Mouse (Mus musculus): ENCODE measurements around the gene Smug1. TPM values are rescaled to one million over a fixed set of nuclear protein-coding genes. Genes with fewer than 3 reads are reported as not detected.
A peak's percentile ranks its signal among the peaks of the same experiment; 100 is the strongest.

Smug1 gene
- polyA plus RNA-seq, 2 experiments: 3.8 to 4.4 TPM

DNA sequence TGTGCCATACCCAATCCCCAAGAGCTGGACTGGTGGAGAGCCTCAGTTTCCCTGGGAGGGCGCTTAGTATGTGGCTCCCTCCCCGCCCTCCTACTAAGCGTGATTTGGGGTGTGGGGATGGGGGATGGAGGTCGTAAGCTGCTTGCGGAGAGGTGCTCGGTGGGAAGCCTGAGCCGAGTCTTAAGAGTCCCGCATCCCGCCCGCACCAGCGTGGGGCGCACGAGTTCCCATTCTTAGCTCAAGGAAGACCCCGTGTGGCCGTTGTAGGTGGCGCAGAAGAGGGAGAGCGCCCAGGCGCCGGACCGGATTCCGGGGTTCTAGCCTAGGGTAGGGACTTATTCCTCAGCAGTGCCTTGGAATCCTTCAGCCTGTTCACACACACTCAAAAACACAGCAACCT lies 16.2 kb upstream of the Smug1 start:
- ATAC-seq (ENCODE audit: insufficient read depth) (no peak; the same call in 1 of the 2 replicates), DNase-seq (ENCODE audit: low read depth in 3 of 3, low spot score in 3 of 3) (peak in 2 of 3 experiments; percentile 36 to 50)
- Histone ChIP-seq H3K9ac (replicated peaks) (no peak overlapping the region), H3K4me2 (ENCODE audit: low read depth) (peak overlapping the region; percentile 59), H3K36me3 (replicated peaks; ENCODE audit: control insufficient read depth, insufficient read depth, low read depth) (no peaks in the 10 kb centered on the region), H3K27ac (no peak overlapping the region), H3K9me3 (ENCODE audit: control insufficient read depth, low read length) (no peaks in the 10 kb centered on the region), H3K4me3 (ENCODE audit: insufficient read depth in 1 of 2, low read depth in 2 of 2, low read length in 2 of 2) (peak overlapping the region in 1 of 2 experiments; percentile 14; a peak in 1 of 4 replicates), H3K27me3 (ENCODE audit: control insufficient read depth, insufficient read depth, low read length) (peaks cover 49% of the 10 kb centered on the region), H3K4me1 (replicated peaks; ENCODE audit: control insufficient read depth in 2 of 2, insufficient read depth in 2 of 2, low read length in 1 of 2) (peaks cover 0 to 7% of the 10 kb centered on the region in 2 experiments; a peak in 2 of 4 replicates)
- TF ChIP-seq EP300 (IDR thresholded peaks at IDR 0.05; ENCODE audit: low read depth): no peak
- peak; percentile 82 for TF ChIP-seq CTCF (IDR thresholded peaks at IDR 0.05; ENCODE audit: low read depth)
- WGBS (ENCODE audit: insufficient replicate concordance): 2% methylated on average over 21 of the region's 21 CpGs

DNA sequence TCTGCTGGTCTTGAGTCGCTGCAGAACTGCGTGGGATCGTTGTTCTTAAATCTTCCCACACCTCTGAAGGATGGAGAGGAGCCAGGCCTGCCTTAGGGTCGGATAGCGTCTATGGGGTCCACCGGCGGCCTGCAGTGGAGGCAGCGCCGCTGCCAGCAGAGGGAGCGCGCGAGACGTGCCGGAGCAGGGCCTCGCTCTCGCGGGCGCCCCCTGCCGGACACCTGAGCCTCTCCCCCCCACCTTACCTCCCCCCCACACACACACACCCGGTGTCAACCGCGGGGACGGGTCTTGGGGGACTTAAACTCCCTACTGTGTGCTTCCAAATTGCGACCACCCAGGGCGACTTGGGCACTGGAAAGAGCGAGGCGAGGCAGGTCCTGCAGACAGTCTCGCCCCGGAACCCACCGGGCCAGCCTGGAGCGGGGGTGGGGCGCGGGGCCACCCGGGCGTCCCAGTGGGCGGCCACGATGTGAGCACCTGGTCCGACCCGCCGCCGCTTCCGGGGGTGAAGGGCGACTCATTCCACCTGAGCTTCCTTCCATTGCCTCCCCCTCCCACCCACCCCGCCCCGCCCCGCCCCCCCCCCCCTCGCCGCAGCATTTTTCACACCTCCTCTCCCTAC lies 15.4 kb upstream of the Smug1 start:
- H3K4me1 ChIP-seq (replicated peaks; ENCODE audit: control insufficient read depth in 2 of 2, insufficient read depth in 2 of 2, low read length in 1 of 2): peaks cover 0 to 7% of the 10 kb centered on the region in 2 experiments; a peak in 2 of 4 replicates
- H3K27ac ChIP-seq: no peak overlapping the region
- no peak for TF ChIP-seq EP300 (IDR thresholded peaks at IDR 0.05; ENCODE audit: low read depth)
- TF ChIP-seq CTCF (IDR thresholded peaks at IDR 0.05; ENCODE audit: low read depth): peak; percentile 99
- peak; percentile 58 for ATAC-seq (ENCODE audit: insufficient read depth)
- H3K4me2 ChIP-seq (ENCODE audit: low read depth): peak overlapping the region; percentile 59
- peak; percentile 39 to 50 (median 48) for DNase-seq (ENCODE audit: low read depth in 3 of 3, low spot score in 3 of 3)
- WGBS (ENCODE audit: insufficient replicate concordance): 1% methylated on average over 41 of the region's 48 CpGs
- H3K9me3 ChIP-seq (ENCODE audit: control insufficient read depth, low read length): no peaks in the 10 kb centered on the region
- no peak overlapping the region for H3K9ac ChIP-seq (replicated peaks)
- peak overlapping the region; percentile 17 to 38 for H3K4me3 ChIP-seq (ENCODE audit: insufficient read depth in 1 of 2, low read depth in 2 of 2, low read length in 2 of 2)
- H3K36me3 ChIP-seq (replicated peaks; ENCODE audit: control insufficient read depth, insufficient read depth, low read depth): no peaks in the 10 kb centered on the region
- peaks cover 53% of the 10 kb centered on the region for H3K27me3 ChIP-seq (ENCODE audit: control insufficient read depth, insufficient read depth, low read length)

DNA sequence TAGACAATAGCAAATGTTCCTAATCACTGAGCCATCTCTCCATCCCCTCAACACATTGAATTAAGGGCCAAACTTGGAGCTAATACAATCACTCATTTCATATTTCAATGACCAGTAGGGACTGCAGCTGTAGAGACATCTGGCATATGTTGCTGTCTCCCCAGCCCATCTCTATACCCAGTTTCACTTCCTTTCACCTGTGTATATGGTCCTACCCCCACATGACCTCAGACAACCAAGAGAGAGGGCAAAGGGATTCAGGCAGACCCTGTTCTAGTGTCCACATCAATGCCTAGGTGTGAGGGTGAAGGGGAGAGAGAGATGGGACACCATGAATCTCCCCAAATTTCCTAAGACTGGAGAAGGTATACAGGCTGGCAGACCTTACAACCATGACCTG lies 13.5 kb upstream of the Smug1 start:
- DNase-seq (ENCODE audit: low read depth in 3 of 3, low spot score in 3 of 3) (no peak), ATAC-seq (ENCODE audit: insufficient read depth) (no peak)
- Histone ChIP-seq H3K27me3 (ENCODE audit: control insufficient read depth, insufficient read depth, low read length) (peaks cover 64% of the 10 kb centered on the region), H3K36me3 (replicated peaks; ENCODE audit: control insufficient read depth, insufficient read depth, low read depth) (no peaks in the 10 kb centered on the region), H3K4me2 (ENCODE audit: low read depth) (no peak overlapping the region), H3K4me1 (replicated peaks; ENCODE audit: control insufficient read depth in 2 of 2, insufficient read depth in 2 of 2, low read length in 1 of 2) (peaks cover 0 to 7% of the 10 kb centered on the region in 2 experiments; a peak in 2 of 4 replicates), H3K9me3 (ENCODE audit: control insufficient read depth, low read length) (no peaks in the 10 kb centered on the region), H3K9ac (replicated peaks) (no peak overlapping the region), H3K4me3 (ENCODE audit: insufficient read depth in 1 of 2, low read depth in 2 of 2, low read length in 2 of 2) (no peak overlapping the region), H3K27ac (no peak overlapping the region)
- TF ChIP-seq CTCF (IDR thresholded peaks at IDR 0.05; ENCODE audit: low read depth): no peak
- TF ChIP-seq EP300 (IDR thresholded peaks at IDR 0.05; ENCODE audit: low read depth): no peak

DNA sequence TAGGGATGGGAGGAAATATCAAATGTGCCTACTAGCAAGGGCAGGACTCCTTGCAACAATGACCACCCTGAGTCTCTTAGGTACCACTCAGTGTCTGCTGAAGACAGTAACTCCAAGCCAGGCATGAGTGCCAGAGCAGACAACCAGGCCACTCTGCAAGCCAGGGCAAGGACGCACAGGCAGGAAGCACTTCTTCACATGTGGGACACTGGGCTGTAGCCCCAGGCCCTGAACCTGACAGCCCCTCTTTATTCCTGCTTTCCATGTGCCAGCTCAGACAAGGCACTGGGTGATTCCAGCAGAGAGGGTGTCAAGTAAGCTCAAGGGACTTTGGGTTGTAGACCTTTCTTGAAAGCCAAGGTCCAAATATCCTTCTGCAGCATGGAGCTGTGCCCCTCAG lies 11.9 kb upstream of the Smug1 start:
- ATAC-seq (ENCODE audit: insufficient read depth) (no peak), DNase-seq (ENCODE audit: low read depth in 3 of 3, low spot score in 3 of 3) (no peak)
- H3K4me2 ChIP-seq (ENCODE audit: low read depth): no peak overlapping the region
- H3K27ac ChIP-seq: no peak overlapping the region
- H3K4me1 ChIP-seq (replicated peaks; ENCODE audit: control insufficient read depth in 2 of 2, insufficient read depth in 2 of 2, low read length in 1 of 2): peaks cover 0 to 7% of the 10 kb centered on the region in 2 experiments; a peak in 2 of 4 replicates
- WGBS (ENCODE audit: insufficient replicate concordance): 60% methylated on average over 1 of the region's 1 CpGs
- no peak for TF ChIP-seq EP300 (IDR thresholded peaks at IDR 0.05; ENCODE audit: low read depth)
- TF ChIP-seq CTCF (IDR thresholded peaks at IDR 0.05; ENCODE audit: low read depth): no peak
- no peaks in the 10 kb centered on the region for H3K9me3 ChIP-seq (ENCODE audit: control insufficient read depth, low read length)
- H3K36me3 ChIP-seq (replicated peaks; ENCODE audit: control insufficient read depth, insufficient read depth, low read depth): no peaks in the 10 kb centered on the region
- H3K9ac ChIP-seq (replicated peaks): no peak overlapping the region
- H3K27me3 ChIP-seq (ENCODE audit: control insufficient read depth, insufficient read depth, low read length): peaks cover 70% of the 10 kb centered on the region
- H3K4me3 ChIP-seq (ENCODE audit: insufficient read depth in 1 of 2, low read depth in 2 of 2, low read length in 2 of 2): no peak overlapping the region

DNA sequence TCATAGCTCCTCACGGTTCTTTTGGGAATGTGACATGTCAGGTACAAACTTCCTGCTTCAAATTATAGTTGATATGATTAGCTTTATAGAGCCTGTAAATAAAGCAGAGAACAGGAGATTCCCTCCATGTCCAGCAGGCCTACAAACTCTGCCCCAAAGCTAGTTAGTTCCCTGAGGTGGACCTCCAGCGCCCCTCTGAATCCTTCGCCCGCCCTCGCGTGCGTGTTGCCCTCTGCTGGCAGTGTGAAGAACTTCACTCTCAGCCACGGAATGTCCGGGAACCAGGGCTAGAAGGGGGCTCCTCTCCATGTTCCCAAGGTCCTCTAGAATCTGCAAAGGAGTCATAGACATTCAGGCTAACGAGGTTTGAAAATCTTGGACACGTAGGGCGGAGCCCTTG lies 11.2 kb upstream of the Smug1 start:
- peaks cover 70% of the 10 kb centered on the region for H3K27me3 ChIP-seq (ENCODE audit: control insufficient read depth, insufficient read depth, low read length)
- DNase-seq (ENCODE audit: low read depth in 3 of 3, low spot score in 3 of 3) (no peak), ATAC-seq (ENCODE audit: insufficient read depth) (no peak)
- H3K4me2 ChIP-seq (ENCODE audit: low read depth): no peak overlapping the region
- WGBS (ENCODE audit: insufficient replicate concordance): 3% methylated on average over 12 of the region's 12 CpGs
- H3K27ac ChIP-seq: no peak overlapping the region
- H3K4me1 ChIP-seq (replicated peaks; ENCODE audit: control insufficient read depth in 2 of 2, insufficient read depth in 2 of 2, low read length in 1 of 2): peaks cover 0 to 3% of the 10 kb centered on the region in 2 experiments; a peak in 2 of 4 replicates
- no peaks in the 10 kb centered on the region for H3K36me3 ChIP-seq (replicated peaks; ENCODE audit: control insufficient read depth, insufficient read depth, low read depth)
- H3K4me3 ChIP-seq (ENCODE audit: insufficient read depth in 1 of 2, low read depth in 2 of 2, low read length in 2 of 2): no peak overlapping the region
- no peak for TF ChIP-seq EP300 (IDR thresholded peaks at IDR 0.05; ENCODE audit: low read depth)
- peak; percentile 91 for TF ChIP-seq CTCF (IDR thresholded peaks at IDR 0.05; ENCODE audit: low read depth)
- H3K9ac ChIP-seq (replicated peaks): no peak overlapping the region
- H3K9me3 ChIP-seq (ENCODE audit: control insufficient read depth, low read length): no peaks in the 10 kb centered on the region
